Mouse (Mus musculus) neural tube, embryonic 13.5 days (tissue): ENCODE results near the gene Rtl6. TPM values are rescaled to one million over a fixed set of nuclear protein-coding genes. Genes with fewer than 3 reads are reported as not detected.

Experiments
- ATAC-seq: fragments of 200-750 bp; cut with Nextera tagmentation; 2 replicates; pipeline ENCODE4 v1.8.0; 2017; ENCODE audit warnings: low read depth, mild to moderate bottlenecking, moderate TSS enrichment, moderate library complexity
- H3K27ac ChIP-seq: fragments of 300-500 bp; sonication (generic); replicated peaks from 2 replicates; pipeline ENCODE4 v1.5.1; 2015; ENCODE audit warnings: moderate library complexity, mild to moderate bottlenecking, inconsistent platforms
- H3K27me3 ChIP-seq: fragments of 300-500 bp; sonication (generic); 2 replicates; pipeline ENCODE4 v1.6.1; 2015; ENCODE audit warnings: mild to moderate bottlenecking, inconsistent platforms
- H3K36me3 ChIP-seq: fragments of 300-500 bp; sonication (generic); 2 replicates; pipeline ENCODE4 v1.6.1; 2015; ENCODE audit warnings: mild to moderate bottlenecking, inconsistent platforms
- H3K4me1 ChIP-seq: fragments of 300-500 bp; sonication (generic); replicated peaks from 2 replicates; pipeline ENCODE4 v1.6.1; 2015; ENCODE audit warnings: inconsistent platforms
- H3K4me2 ChIP-seq: fragments of 300-500 bp; sonication (generic); 2 replicates; pipeline ENCODE4 v1.6.1; 2015; ENCODE audit warnings: inconsistent platforms, mild to moderate bottlenecking, moderate library complexity
- H3K4me3 ChIP-seq: fragments of 300-500 bp; sonication (generic); 2 replicates; pipeline ENCODE4 v1.5.1; 2015; ENCODE audit warnings: mild to moderate bottlenecking, inconsistent platforms
- H3K9ac ChIP-seq: fragments of 300-500 bp; sonication (generic); 2 replicates; pipeline ENCODE4 v1.6.1; 2015; ENCODE audit warnings: moderate library complexity, mild to moderate bottlenecking, inconsistent platforms
- H3K9me3 ChIP-seq: fragments of 300-500 bp; sonication (generic); 2 replicates; pipeline ENCODE4 v1.6.1; 2016; ENCODE audit warnings: inconsistent platforms
- WGBS: fragments of 180-500 bp; shearing (Covaris S2); methylation state at CpG from one replicate; pipeline ENCODE4 v1.1.7; 2015; 5-methylcytosine and 5-hydroxymethylcytosine counted together
- polyA plus RNA-seq: library from polyadenylated mRNA; unstranded; fragments of >200 nt; fragmentation: Nextera tagmentation; extraction: Ambion mirVana; gene quantifications from 2 replicates; pipeline ENCODE4 v1.2.1, GENCODE M21; 2015

Gene Rtl6
- 46.1 and 49.7 TPM in 2 replicates for polyA plus RNA-seq

- peaks cover 38% of the 10 kb centered on the region for H3K36me3 ChIP-seq
- H3K27ac ChIP-seq = peak within 1 kb of the TSS; percentile 85
- H3K4me2 ChIP-seq = peak within 1 kb of the TSS; percentile 61
- peak; percentile 95 for ATAC-seq
- H3K9me3 ChIP-seq = no peaks in the 10 kb centered on the region; the same call in 1 of the 2 replicates
- WGBS = 11% methylated on average over 59 of the region's 59 CpGs
- no peaks in the 10 kb centered on the region; the same call in 1 of the 2 replicates for H3K27me3 ChIP-seq
- H3K4me3 ChIP-seq = peak within 1 kb of the TSS; percentile 54
- H3K4me1 ChIP-seq = peaks cover 48% of the 10 kb centered on the region
- peak within 1 kb of the TSS; percentile 85 for H3K9ac ChIP-seq
Measured at GRCm38 (mm10) chr15:84557189-84557921, at the start of gene Rtl6. Gene Rtl6, minus strand, starts transcription at chr15:84557823.

GRCm38 (mm10) chr15:84603267-84603963 is 45.8 kb upstream of the Rtl6 start:
- ATAC-seq = no peak
- Histone ChIP-seq H3K4me2 (no peak overlapping the region), H3K36me3 (no peaks in the 10 kb centered on the region), H3K4me3 (no peak overlapping the region), H3K27me3 (no peaks in the 10 kb centered on the region), H3K9me3 (0 out of 2 replicates have a peak, but pooled peaks cover 6% of the 10 kb centered on the region), H3K9ac (no peak overlapping the region), H3K4me1 (peaks cover 13% of the 10 kb centered on the region), H3K27ac (no peak overlapping the region)
- 77% methylated on average over 8 of the region's 8 CpGs for WGBS

GRCm38 (mm10) chr15:84600977-84601595 is 43.5 kb upstream of the Rtl6 start:
- Histone ChIP-seq H3K27me3 (no peaks in the 10 kb centered on the region), H3K9ac (no peak overlapping the region), H3K27ac (no peak overlapping the region), H3K4me3 (no peak overlapping the region), H3K36me3 (no peaks in the 10 kb centered on the region), H3K4me2 (no peak overlapping the region), H3K4me1 (peaks cover 13% of the 10 kb centered on the region), H3K9me3 (no peaks in the 10 kb centered on the region)
- ATAC-seq = 0 out of 2 replicates have a peak, but pooled peaks have one; percentile 11
- 80% methylated on average over 9 of the region's 9 CpGs for WGBS

- 87% methylated on average over 2 of the region's 2 CpGs for WGBS
- no peaks in the 10 kb centered on the region for H3K9me3 ChIP-seq
- no peaks in the 10 kb centered on the region for H3K27me3 ChIP-seq
- no peaks in the 10 kb centered on the region for H3K36me3 ChIP-seq
- H3K9ac ChIP-seq = no peak overlapping the region
- H3K4me3 ChIP-seq = no peak overlapping the region
- no peak overlapping the region for H3K4me2 ChIP-seq
- no peak for ATAC-seq
- peaks cover 21% of the 10 kb centered on the region for H3K4me1 ChIP-seq
- no peak overlapping the region for H3K27ac ChIP-seq
Measured at GRCm38 (mm10) chr15:84598911-84599310, 41.3 kb upstream of the Rtl6 start.

- Histone ChIP-seq H3K9me3 (no peaks in the 10 kb centered on the region), H3K4me2 (no peak overlapping the region), H3K36me3 (no peaks in the 10 kb centered on the region), H3K27me3 (no peaks in the 10 kb centered on the region), H3K27ac (no peak overlapping the region), H3K4me1 (peaks cover 32% of the 10 kb centered on the region), H3K9ac (no peak overlapping the region), H3K4me3 (no peak overlapping the region)
- WGBS = 97% methylated on average over 1 of the region's 1 CpGs
- ATAC-seq = no peak
Measured at GRCm38 (mm10) chr15:84597816-84598215, 40.2 kb upstream of the Rtl6 start.

GRCm38 (mm10) chr15:84597021-84597420 is 39.4 kb upstream of the Rtl6 start:
- Histone ChIP-seq H3K4me3 (no peak overlapping the region), H3K27me3 (no peaks in the 10 kb centered on the region), H3K27ac (no peak overlapping the region), H3K9ac (no peak overlapping the region), H3K4me1 (peaks cover 40% of the 10 kb centered on the region), H3K4me2 (no peak overlapping the region), H3K9me3 (no peaks in the 10 kb centered on the region), H3K36me3 (no peaks in the 10 kb centered on the region)
- no peak for ATAC-seq

- Histone ChIP-seq H3K27me3 (no peaks in the 10 kb centered on the region), H3K9ac (no peak overlapping the region), H3K4me3 (no peak overlapping the region), H3K9me3 (no peaks in the 10 kb centered on the region), H3K4me2 (no peak overlapping the region), H3K36me3 (no peaks in the 10 kb centered on the region), H3K27ac (peak overlapping the region; percentile 35; the same call in 1 of the 2 replicates), H3K4me1 (peaks cover 50% of the 10 kb centered on the region)
- 81% methylated on average over 9 of the region's 9 CpGs for WGBS
- no peak for ATAC-seq
Measured at GRCm38 (mm10) chr15:84595241-84595945, 37.8 kb upstream of the Rtl6 start.

- H3K4me2 ChIP-seq = no peak overlapping the region
- no peaks in the 10 kb centered on the region for H3K27me3 ChIP-seq
- peaks cover 46% of the 10 kb centered on the region for H3K4me1 ChIP-seq
- WGBS = 11% methylated on average over 9 of the region's 9 CpGs
- H3K4me3 ChIP-seq = no peak overlapping the region
- H3K36me3 ChIP-seq = no peaks in the 10 kb centered on the region
- peak; percentile 33; the same call in 1 of the 2 replicates for ATAC-seq
- no peaks in the 10 kb centered on the region for H3K9me3 ChIP-seq
- H3K9ac ChIP-seq = no peak overlapping the region
- H3K27ac ChIP-seq = peak overlapping the region; percentile 74
Measured at GRCm38 (mm10) chr15:84593514-84593913, 35.9 kb upstream of the Rtl6 start.

GRCm38 (mm10) chr15:84592240-84592639 is 34.6 kb upstream of the Rtl6 start:
- no peak overlapping the region for H3K27ac ChIP-seq
- no peak for ATAC-seq
- peaks cover 54% of the 10 kb centered on the region for H3K4me1 ChIP-seq
- no peaks in the 10 kb centered on the region for H3K9me3 ChIP-seq
- no peaks in the 10 kb centered on the region for H3K27me3 ChIP-seq
- H3K36me3 ChIP-seq = no peaks in the 10 kb centered on the region
- H3K4me3 ChIP-seq = no peak overlapping the region
- no peak overlapping the region for H3K4me2 ChIP-seq
- no peak overlapping the region for H3K9ac ChIP-seq
- WGBS = 75% methylated on average over 5 of the region's 5 CpGs

- no peaks in the 10 kb centered on the region for H3K27me3 ChIP-seq
- H3K4me1 ChIP-seq = peaks cover 54% of the 10 kb centered on the region
- no peak overlapping the region for H3K27ac ChIP-seq
- ATAC-seq = 0 out of 2 replicates have a peak, but pooled peaks have one; percentile 25
- no peaks in the 10 kb centered on the region for H3K36me3 ChIP-seq
- H3K9ac ChIP-seq = no peak overlapping the region
- no peak overlapping the region for H3K4me3 ChIP-seq
- H3K9me3 ChIP-seq = no peaks in the 10 kb centered on the region
- no peak overlapping the region for H3K4me2 ChIP-seq
- WGBS = 27% methylated on average over 13 of the region's 13 CpGs
Measured at GRCm38 (mm10) chr15:84591573-84592139, 34.0 kb upstream of the Rtl6 start.

GRCm38 (mm10) chr15:84588371-84588821 is 30.8 kb upstream of the Rtl6 start:
- Histone ChIP-seq H3K4me3 (no peak overlapping the region), H3K36me3 (no peaks in the 10 kb centered on the region), H3K27ac (no peak overlapping the region), H3K9me3 (no peaks in the 10 kb centered on the region), H3K27me3 (no peaks in the 10 kb centered on the region), H3K4me1 (peaks cover 40% of the 10 kb centered on the region), H3K4me2 (no peak overlapping the region), H3K9ac (no peak overlapping the region)
- no peak for ATAC-seq
- 46% methylated on average over 4 of the region's 4 CpGs for WGBS
